Mouse (Mus musculus) brain, embryonic 14.5 days (tissue): Measurements from ENCODE around the gene Edc4.

Source experiments
- CTCF ChIP-seq: fragments of 200-500 bp; IDR thresholded peaks from 2 replicates; pipeline ENCODE4 v1.5.1; 2012; ENCODE audit warnings: inconsistent platforms, mild to moderate bottlenecking, moderate library complexity, borderline replicate concordance; ENCODE audit not compliant: insufficient read depth, insufficient read length; ENCODE audit errors: extremely low read depth
- POLR2A ChIP-seq: fragments of 200-500 bp; IDR thresholded peaks from 2 replicates; pipeline ENCODE4 v1.6.1; 2012; ENCODE audit warnings: mild to moderate bottlenecking, inconsistent platforms, borderline replicate concordance; ENCODE audit not compliant: poor library complexity, insufficient read depth, insufficient read length, severe bottlenecking; ENCODE audit errors: extremely low read depth

GRCm38 (mm10) chr8:105874301-105874700 lies 6.4 kb upstream of the Edc4 start:
- TF ChIP-seq POLR2A = no peak
- no peak for TF ChIP-seq CTCF
